Mouse (Mus musculus): ENCODE measurements around the gene Unc13b.

Unc13b gene

DNA sequence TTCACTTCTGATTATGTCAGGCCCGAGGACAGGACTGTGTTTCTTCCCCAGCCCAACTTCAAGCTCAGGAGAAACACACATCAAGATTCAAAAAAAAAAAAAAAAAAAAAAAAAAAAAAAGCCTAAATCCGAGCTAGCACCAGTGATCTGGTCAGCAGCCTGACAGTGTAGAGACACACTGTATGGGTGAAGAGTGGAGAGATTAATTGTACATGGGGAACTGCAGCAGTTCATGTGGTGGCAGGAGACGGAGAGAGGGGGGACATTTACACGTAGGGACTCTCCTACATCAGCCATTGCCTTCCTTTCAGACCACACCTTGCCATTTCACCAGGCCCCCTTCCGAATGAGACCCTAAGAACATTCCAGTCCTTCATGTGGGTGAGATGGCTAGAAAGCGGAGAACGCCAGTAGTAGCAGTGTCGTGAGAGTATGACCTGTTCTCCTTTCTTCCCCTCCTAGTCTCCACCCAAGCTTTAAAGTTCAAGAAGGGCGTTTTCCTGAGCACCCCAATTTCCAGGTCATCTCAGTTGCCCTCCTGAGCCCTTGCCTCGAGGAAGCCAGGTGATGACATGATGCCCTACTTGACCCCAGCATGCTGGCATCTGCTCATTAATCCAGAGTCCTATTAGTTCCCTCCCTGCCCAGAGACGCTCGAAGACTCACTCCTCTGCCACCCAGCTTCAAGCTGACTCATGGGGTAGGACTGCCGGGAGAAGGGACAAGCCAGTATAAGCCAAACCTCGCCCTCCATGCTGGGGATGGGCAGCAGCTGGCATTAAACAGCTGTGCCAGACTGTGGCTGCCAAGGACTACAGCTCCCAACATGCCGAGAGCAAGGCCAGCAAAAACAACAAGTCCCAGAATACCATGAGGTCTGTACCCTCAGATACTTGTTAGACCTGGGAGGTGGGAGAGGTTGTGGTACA, 19.9 kb upstream of the Unc13b start:
- peak in 1 of 2 experiments; percentile 31 for DNase-seq

DNA sequence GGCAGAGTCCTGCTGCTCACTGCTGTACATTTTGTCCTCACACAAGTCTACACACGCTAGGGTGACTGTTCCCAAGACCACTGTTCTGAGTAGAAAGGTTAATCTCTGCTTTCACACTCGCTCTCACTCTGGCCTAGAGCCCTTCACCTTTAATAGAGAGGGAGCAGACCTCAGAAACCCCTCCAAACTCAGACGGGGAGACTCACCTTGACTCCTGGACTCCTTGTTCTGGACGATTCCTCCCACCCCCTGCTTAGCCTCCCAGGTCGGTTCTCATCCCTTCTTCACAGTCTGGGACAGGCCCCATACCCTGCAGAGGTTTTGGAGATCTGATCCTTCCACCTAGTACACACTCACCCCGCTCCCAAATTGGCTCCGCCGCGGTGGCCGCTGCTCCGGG, 19.1 kb upstream of the Unc13b start:
- no peak for DNase-seq

DNA sequence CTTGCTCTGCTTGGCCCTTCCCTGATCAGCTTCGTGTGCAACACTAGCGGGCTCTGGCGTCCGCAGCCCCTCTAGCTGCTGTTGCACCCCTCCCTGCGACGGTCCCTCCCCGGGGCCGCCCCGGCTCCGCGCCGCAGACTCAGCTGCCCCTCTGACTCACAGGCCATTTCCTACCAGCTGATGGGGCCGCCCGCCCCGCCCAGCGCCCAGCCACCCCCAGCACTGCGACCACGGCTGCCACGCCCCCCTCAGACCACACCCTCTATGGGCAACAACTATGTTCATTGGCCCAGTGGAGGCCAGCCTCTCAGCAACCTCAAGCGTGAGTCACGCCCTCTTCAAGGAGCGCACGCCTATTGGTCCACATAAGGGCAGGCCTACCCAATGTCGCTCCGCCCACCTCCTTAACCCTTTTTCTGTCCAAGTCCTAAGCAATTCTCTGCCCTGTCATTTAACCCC, 18.6 kb upstream of the Unc13b start:
- peak; percentile 97 to 98 for DNase-seq

DNA sequence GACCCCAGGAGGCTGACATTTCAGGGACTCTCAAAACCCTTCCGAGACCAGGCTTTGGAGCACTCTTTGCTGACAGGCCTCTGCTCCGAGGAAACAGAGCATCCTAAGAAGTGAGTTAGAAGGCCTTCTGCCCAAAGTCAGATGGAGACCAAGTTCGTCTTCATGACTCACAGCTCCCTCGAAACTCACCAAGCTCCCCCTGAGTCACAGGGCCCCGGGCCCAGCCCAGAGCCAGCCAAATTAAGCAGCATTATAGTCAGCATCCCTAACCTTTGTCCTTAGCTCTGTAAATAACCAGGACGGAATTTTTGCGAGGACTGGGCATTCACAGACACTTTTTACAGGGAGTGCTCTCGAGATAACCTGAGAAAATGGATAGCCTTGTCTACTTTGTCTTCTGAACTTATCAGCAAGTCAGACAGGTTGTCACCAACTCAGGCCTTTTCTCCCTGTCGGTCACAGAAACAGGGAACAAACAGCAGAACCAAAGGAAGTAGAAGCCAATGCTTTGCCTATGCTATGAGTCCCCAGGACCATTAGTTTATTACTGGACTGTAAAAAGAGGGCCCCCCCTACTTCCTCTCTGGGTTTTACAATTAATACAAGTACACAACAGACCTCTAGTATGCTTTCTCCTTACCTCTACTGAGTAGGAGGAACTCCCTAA, 17.7 kb upstream of the Unc13b start:
- no peak for DNase-seq

DNA sequence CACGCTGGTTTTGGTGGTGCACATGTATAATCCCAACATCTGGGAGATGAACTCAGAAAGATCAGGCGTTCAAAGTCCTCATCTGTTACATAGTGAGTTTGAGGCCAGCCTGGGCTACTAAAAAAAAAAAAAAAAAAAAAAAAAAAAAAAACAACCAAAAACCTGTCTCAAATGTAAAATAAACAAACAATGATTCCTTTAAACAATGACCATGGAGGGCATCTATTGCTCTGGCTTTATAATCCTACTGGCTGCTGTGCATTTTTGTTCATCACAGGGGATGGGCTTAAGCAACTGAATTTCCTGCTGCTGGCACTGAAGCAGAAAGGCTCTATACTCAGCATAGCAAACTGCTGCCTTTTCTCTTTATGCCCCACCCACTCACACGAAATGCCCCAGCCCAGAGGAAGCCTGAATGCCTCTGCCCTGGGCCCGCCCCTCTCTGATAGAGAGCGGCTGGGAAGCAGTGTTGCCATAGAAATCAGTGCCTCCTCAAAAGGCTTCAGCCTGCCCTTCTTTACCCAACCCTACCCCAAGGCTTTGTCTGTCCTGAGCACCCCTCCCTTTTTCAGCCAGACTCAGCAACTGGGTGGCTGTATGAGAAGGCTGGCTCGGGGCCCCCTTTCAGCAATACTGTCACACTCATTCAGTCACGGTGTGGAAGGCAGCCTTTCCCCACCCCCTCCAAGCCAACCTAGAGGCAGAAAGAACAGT, 15.0 kb upstream of the Unc13b start:
- DNase-seq, result peak; percentile 58

DNA sequence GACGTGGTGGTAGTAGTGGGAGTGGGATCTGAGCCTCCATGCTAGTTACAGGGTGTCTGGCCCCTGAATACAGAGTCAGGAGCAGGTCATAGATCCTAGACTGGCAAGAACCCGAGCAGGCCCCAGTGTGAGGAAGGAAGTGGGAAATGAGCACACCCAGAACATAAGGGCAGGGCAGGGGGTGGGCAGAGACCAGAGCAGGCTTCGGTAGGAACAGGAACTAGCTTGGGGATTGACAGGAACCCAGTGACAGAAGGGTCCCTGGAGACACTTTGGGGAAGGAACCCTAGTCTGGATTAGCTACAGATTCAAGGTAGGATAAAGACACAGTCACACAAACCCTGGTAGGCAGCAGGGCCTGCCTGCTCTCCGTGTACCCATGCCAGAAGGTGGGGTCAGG, 14.1 kb upstream of the Unc13b start:
- peak; percentile 39 to 55 for DNase-seq

DNA sequence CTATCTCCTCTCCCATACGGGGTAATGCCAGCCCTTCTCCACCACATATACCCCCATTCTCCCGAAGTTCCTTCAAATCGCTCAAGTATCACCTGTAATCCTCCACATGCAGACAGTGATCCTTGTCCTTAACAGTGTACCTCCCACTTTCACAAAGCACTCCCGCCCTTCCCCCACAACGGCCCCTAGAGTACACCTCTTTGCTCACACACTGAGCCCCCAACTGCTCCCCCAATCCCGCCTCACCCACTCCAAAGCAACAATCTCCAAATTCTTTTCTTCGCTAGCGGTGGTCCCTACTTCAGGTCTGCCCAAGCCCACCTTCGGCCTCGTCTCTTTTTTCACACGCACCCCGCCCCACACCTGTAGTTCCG, 13.5 kb upstream of the Unc13b start:
- no peak for DNase-seq

DNA sequence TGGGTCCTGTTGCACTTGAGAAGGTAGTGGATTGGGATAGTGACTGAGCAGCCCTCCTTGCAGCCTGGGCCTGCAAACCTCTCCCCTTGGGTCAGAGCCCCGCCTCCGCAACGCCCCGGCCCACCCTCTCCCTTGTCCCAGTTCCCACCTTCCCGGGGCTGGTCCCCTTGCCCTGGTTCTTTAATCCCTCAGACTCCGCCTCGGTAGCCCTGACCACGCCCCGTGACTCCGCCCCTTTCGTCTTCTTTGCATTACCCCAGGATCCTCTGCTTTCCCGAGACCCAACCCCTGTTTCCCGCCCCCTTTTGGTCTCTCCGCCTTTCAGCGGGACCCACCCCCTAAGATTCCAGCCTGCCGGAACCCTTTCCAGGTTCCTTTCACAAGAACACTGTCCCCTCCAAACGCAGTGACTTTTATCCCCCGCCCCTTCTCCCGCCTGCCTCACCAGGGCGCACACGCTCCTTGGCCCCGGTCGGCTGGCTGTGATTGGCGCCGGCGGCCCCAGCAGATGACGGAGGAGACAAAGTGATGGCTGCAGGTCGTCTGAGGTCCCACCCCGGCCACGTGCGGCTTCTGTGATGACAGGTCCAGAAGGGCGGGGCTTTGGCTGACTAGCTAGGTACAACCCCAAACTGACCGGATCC, 13.0 kb upstream of the Unc13b start, which contains the start of gene Fam214b:
Fam214b (minus strand) TSS at position 562 of the 644 bp plus-strand sequence.
- peak; percentile 99 to 100 for DNase-seq

DNA sequence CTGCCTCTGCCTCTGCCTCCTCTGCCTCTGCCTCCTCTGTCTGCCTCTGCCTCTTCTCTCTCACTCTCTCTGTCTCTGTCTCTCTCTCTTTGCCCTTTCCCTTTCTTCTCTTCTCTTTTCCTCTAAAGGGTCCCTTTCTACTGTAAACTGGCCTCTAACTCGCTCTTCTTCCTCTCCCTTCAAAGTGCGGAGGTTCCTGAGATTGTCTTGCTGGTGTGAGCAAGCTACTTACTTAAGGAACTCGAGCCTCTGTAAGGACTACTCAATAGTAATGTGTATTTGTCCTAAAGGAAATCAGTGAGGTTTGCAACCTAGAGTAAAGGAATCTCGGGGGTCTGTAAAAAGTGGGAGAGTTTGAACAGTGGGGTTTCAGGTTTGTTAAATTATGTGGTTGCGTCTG, 12.1 kb upstream of the Unc13b start:
- DNase-seq, result no peak

DNA sequence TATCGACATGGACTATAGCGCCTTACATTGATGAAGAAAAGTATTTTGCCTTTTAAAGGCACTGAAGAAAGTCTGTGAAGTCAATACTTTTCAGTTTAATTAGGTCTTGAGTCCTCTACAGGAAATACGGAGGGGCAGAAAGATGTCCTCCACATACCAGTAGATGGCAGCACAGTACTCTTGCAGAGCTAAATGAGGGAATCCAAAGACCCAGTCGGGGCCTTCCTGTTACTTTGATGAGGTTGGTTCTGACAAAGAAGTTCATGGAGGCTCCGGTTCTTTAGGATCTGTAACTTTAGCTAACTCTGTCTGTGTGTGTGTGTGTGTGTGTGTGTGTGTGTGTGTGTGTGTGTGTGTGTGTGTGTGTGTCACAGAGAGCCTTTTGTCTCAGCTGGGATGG, 11.5 kb upstream of the Unc13b start:
- peak; percentile 81 to 82 for DNase-seq

DNA sequence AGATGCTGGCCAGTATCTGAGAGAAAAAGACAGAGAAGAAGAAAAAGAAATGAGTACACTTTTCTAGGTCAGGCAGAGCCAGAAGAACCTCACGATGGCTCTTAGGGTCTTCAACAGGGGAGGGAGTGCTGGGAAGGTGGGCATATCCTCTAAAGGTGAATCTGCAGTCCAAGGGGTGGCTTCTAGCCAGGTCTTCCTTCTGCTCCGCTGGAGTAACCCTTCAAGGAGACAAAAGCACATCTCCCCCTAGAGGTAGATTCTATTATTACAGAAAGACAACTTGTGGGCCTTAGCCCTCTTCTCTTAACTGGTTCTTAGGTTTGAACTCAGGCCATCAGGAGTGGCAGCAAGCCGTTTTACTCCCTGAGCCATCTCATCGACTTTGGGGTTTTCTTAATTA, 6.1 kb upstream of the Unc13b start:
- peak; percentile 43 to 67 for DNase-seq

DNA sequence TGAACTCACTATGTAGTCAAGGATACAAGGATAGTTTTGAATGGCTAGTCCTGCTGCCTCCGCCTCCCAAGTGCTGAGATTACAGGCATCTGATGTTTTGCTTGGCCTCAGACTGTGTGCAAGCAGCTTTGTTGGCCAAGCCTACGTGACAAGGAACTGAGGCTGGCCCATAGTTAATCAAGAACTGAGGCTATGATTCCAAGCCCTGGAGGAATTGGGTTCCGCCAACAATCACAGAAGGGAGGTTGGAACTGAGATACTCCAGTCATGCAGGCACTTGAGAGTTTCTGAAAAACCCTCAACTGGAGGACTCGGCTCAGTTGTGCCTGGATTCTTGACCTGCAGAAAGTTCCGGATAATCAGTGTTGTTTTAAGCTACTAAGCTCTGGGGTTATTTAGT, 1.1 kb upstream of the Unc13b start:
- DNase-seq, result no peak

DNA sequence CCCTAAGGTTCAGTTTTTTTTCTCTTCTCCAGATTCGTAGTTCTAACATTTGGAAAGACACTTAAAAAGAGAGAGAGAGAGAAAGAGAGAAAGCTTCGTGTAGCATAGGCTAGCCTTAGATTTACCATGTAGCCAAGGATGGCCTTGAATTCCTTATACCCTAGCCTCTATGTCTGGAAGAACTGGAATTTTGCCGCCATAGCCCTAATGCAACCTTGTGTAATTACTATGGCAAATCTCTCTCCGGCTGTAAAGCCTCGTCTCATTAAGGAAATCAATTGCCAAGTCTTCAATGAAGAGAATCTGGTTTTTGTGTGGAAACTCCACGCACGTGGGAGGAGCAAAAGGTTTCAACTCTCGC, 381 bp upstream of the Unc13b start:
- DNase-seq, result no peak

DNA sequence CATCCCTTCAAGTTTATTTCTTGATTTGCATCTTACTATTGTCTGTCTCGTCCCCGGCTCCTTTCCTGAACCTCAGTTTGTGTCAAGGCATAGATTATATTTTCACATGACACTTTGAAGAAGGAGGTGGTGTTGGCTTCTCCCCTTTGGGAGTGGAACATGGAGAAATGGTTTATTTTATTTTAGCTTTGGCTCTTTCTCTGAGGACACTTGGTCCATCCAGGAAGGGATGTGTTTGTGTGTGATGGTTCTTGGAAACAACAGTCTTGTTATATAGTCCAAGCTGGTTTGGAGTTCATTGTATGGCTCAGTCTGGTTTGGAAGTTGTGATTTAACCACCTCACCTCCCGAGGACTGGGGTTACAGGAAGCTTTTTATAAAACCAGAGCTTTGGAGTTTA, 944 bp downstream of the Unc13b start:
- no peak for DNase-seq

DNA sequence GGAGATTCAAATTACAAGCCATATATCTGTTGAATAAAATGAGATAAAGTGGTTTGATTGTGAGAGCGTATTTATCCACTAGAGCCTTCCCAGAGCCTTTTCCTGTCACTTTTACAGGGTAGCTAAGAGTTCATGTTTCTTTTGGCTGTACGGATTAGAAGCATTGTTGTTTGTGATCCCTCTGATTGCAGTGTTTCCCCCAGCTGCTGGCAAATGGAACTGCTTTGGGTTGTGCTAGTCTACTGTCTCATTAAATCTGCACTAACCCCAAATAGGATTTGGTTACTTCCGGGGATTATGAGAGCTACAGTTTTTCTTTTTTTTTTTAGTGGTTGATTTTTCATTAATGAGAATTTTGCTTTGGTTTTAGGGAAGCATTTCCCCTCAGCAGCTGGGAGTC, 1.5 kb downstream of the Unc13b start:
- no peak for DNase-seq

DNA sequence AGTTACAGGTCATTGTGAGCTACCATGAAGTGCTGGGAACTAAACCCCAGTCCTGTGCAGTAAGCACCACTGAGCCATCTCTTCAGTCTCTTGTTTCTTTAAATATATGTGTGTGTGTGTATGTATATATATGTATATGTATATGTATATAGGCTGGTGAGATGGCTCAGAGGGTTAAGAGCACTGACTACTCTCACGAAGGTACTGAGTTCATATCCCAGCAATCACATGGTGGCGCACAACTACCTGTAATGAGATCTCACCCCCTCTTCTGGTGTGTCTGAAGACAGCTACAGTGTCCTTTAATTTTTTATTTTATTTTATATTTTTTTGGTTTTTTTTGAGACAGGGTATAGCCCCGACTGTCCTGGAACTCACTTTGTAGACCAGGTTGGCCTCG, 6.7 kb downstream of the Unc13b start:
- DNase-seq, result no peak

DNA sequence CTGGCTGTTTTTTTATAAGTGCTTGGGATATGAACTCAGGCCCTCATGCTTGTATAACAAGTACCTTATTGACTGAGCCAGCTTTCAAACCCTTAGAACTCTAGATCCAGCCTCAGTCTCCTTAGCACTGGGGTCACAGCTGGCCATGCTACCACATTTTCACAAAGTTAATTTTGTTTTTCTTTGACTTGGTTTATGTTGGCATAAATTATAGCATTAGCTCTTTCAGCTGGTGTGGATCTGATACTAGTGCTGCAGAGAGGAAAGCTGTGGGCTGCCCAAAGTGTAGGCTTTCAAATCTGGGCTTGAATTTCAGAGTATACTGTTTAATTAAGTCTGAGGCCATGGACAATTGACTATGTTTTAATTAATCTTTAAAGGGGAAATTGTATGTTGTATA, 16.2 kb downstream of the Unc13b start:
- no peak for DNase-seq

DNA sequence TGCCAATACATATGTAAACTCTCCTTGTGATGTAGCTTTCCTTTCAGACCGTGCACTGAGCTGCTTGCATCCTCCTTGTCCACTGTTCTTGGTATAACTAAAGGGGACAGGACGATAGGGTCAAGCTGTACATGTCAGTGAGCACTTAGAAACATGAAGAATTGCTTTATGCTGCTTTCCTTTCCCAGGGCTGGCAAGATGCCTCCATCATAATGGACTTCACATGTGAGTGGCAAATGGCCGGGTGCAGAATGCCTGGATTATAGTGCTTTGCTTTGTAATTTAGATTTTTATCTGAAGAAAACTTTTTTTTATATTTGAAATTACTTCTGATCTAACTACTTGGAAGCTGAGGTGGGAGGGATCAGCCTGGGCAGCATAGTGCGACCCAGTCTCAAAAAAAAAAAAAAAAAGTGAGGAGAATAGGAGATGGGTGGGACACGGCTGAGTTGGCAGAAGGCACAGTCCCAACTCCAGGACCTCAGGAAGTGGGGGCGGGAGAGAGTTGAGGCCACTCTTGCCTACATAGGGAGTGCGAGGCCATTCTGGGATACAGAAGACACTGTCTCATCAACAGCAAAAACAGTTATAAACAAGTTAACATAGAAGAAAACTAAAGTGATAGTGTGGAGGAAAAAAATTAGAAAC, 19.4 kb downstream of the Unc13b start:
- DNase-seq, result no peak

DNA sequence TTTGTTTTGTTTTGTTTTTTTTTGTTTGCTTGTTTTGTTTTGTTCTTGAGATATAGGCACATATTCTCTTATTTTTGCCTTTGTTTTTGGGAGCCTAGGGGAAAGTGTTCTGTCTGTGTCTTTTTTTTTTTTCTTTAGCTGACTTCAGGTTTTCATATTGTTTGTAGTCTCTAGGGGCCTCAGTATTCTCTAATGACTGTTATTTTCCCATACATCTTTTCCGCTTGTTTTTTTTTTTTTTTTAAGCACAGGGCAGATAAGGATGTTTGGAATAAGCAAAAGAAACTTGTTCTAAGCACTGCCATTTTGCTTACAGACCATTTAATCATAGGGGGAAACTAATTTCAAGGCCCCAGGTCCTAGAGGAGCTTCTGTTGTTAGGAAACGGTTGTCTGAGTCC, 23.7 kb downstream of the Unc13b start:
- DNase-seq, result no peak

DNA sequence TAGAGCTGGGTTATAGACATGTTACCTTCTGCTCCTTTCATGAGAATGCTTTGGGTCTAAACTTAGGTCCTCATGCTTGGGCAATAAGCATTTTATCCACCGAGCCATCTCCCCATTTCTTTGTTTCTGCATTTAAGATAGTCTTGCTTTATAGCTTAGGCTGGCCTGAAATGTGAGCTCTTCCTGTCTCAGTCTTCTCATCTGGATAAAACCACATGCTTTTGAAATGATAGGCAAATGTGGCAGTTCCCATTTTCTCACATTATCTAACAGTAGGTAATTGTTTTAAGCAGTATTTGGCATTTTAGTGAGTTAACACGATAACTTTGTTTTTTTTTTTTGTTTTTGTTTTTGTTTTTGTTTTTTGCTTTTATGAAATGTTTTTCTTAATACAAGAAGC, 31.2 kb downstream of the Unc13b start:
- no peak for DNase-seq

DNA sequence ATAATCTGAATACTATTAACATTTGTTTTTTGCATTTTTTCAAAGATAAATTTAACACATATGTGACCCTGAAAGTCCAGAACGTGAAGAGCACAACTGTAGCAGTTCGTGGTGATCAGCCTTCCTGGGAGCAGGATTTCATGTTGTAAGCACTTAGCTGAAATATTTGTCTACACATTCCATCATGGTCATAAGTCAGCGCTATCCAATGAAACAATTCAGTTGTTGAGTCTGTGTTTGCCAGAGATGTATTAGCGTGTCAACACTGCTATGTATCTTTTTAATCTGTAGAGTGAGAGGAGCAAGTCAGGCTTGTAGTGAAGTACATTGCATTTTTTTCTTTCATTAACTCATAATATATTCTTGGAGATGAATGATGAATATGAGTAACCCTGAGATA, 32.4 kb downstream of the Unc13b start:
- no peak for DNase-seq

DNA sequence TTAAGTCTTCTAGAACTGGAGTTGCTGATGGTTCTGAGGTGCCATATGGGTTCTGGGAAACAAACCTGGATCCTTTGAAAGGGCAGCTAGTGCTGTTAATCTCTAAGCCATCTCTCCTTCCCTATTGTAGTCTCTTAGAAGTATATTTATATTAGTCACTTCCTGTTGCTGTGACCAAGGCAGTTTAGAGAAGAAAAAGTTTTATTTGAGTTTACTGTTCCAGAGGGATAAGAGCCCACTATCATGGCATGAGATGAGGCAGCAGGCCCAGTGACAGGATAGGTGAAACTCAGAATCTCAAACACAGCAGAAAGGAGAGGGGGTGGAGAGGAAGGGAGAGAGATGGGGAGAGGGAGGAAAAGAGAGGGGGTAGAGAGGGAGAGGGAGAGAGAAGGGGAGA, 54.7 kb downstream of the Unc13b start:
- DNase-seq, result no peak

DNA sequence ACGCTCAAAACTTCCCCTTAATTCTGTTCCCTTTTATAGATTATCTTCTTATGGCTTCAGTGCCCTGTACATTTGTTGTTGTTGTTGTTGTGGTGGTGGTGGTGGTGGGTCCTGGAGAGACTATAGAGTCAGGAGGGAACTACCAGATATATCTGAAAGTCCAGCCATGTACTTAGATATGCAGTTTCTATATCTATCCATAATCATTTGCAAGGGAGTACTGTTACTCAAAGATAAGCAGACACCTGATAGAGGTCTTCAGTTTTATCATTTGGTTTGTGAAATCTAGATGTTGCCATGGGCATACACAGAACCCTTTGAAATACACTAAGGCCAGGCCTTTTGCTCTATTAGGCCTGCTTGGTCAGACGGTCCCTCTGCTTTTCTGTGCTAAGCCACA, 55.8 kb downstream of the Unc13b start:
- no peak for DNase-seq

Data from kidney, adult 8-10 months (tissue).